Mouse (Mus musculus): Measurements from ENCODE around the gene Fkbp1b.
A peak's percentile ranks its signal among the peaks of the same experiment; 100 is the strongest.
"Not testable (repeated sequence)": the region's sequence is repeated elsewhere in the genome, so short reads cannot be mapped to it uniquely, and the experiment has no call there.

Fkbp1b gene

DNA sequence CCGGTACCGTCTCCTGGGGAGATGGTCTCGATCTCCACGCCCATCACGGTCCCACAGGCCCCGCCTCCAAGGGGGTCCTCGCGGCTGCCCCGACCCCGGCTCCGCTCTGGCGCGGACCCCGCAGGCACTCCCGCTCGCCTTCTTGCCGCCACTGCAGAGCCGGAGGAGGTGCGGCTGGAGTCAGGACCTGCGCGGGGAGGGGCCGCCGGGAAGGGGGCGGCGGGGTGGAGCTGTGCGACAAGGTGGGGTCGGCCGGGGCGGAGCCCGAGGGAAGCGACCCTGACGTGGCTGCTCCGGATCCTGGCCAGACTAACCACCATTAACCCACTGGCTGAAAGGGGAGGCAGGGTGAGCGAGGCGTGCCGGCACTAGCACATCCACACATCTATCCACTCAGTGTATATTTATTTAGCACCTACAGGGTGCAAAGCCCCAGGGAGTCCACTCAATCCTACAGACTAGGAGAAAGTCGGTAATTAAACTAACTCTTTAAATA is at the start of gene Fkbp1b:
TSS of gene Fkbp1b (minus strand) at position 200 of the 496 bp plus-strand sequence.
- DNase-seq (ENCODE audit: low read depth, low spot score), result peak; percentile 90

DNA sequence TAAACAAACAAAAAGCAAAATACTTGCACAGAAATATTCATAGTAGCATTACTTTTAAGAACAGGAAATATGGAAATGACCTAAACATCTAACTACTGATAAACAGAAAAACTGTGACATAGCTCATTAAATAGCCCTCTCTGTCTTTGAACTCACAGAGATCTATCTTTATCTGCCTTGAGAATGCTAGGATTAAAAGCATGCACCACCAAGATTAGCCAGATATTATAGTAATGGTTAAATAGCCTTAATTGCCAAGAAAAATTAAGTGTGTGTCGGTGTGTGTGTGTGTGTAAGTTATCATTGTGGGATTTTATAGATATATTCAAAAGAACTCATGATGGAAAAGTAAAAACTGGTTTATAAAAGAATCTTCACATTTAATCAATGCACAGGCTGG is 48.5 kb upstream of the Fkbp1b start:
- DNase-seq (ENCODE audit: low read depth, low spot score), result no peak

DNA sequence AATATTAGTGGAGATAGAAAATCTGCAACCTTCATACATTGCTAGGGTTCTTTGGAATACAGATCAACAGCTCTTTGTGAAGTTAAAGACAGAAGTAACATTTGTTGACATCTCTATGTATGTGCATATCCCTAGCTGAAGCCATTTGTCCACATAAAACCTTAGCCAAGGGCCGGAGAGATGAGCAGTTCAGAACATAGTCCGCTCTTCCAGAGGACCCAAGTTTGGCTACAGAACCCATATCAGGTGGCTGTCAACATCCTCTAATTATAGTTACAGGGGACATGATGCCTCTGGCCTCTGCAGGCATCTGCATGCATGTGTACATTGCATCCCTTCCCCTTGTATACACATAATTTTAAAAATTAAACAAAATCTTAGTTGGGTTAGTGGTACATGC is 47.9 kb upstream of the Fkbp1b start:
- DNase-seq (ENCODE audit: low read depth, low spot score), result no peak

DNA sequence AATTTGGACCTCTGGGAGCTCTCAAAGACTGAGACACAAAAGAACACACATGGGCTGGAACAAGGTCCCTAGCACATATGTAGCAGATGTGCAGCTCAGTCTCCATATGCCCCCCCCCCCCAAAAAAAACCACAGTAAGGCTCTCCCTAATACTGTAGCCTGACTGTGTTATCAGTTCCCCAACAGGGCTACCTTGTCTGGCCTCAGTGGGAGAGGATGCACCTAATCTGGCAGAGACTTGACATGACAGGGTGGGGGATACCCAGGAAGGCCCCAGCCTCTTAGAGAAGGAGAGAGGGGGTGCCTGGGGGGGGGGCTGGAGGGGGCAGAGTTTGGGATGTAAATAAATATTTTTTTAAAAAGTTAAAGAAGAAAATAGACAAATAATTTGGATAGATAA is 47.3 kb upstream of the Fkbp1b start:
- DNase-seq (ENCODE audit: low read depth, low spot score), result no peak

DNA sequence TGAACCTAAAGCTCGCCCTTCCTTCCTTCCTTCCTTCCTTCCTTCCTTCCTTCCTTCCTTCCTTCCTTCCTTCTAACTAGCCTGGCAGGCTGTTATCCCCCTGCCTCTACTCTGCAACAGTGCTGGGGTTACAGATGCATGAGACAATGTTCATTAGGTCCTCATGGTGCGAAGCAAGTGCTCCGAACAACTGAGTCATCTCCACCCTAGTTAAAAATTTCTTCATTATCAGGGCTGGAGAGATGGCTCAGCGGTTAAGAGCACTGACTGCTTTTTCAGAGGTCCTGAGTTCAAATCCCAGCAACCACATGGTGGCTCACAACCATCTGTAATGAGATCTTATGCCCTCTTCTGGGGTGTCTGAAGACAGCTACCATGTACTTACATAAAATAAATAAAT is 45.2 kb upstream of the Fkbp1b start:
- not testable (repeated sequence) for DNase-seq (ENCODE audit: low read depth, low spot score)

DNA sequence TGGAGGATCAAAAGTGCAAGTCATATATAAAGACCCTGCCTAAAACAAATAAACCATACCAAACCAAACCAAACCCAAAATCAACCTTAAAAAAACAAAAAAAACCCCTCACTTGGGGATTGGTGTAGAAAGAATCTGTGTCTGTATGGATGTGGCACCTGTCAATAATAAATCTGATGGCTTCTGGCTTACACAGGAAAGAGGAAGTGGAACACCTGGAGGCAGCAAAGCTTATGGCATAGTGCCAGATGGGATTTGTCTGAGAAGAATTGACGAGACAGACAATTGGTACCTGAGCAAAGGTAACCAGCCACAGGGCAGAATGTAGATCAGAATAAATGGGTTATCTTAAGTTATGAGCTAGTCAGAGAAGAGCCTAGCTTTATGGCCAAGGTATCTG is 43.7 kb upstream of the Fkbp1b start:
- DNase-seq (ENCODE audit: low read depth, low spot score), result no peak

DNA sequence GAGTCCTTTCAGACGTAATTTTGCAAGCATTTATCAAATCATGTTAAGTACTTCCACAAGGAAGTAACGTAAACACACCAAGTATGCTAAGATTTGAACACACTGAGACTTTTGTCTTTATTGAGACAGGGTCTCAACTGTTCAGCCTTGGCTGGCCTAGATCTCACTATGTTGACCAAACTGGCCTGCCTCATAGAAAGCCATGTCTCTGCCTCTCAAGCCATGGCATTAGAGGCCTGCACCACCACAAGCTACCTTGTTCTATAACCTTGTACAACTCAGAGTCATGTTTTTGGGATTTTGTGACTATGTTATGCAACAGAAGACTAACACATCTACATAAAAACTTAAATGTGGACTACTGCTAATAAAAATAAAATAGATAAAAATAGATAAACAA is 40.7 kb upstream of the Fkbp1b start:
- no peak for DNase-seq (ENCODE audit: low read depth, low spot score)

DNA sequence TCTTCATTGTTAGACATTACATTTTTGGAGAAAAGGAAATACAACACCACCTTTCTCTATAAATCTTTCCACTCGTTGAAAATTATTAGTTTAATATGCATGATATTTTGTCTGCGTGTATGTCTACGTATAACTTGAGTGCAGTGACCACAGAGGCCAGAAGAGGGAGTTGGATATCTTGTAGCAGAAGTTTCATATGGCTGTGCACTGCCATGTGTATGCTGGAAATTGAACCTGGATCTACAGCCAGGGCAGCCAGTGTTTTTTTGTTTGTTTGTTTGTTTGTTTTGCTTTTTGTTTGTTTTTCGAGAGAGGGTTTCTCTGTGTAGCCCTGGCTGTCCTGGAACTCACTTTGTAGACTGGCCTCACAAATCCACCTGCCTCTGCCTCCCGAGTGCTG is 37.7 kb upstream of the Fkbp1b start:
- peak; percentile 67 for DNase-seq (ENCODE audit: low read depth, low spot score)

DNA sequence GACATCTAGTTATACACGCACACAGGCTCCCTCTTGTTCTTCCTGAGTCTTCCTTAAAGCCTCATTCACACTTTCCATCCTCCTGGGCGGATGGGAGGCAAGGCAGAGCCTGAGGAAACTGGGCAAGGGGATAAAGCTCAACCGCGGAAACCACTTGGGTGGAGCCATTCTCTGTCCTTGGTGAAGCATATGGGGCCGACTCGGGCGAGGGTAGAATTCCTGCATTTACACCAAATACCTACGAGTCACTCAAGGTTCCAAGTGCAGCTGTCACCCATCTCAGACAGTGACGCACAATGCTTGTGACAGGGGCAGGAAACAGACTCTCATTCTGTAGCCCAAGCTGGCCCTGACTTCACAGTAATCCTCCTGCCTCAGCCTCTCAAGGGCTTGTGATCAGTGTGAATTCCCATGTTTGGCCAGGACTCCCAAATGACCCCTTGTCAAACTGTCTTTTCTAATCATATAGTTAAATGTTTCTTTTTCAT is 36.9 kb upstream of the Fkbp1b start:
- DNase-seq (ENCODE audit: low read depth, low spot score), result peak; percentile 84

DNA sequence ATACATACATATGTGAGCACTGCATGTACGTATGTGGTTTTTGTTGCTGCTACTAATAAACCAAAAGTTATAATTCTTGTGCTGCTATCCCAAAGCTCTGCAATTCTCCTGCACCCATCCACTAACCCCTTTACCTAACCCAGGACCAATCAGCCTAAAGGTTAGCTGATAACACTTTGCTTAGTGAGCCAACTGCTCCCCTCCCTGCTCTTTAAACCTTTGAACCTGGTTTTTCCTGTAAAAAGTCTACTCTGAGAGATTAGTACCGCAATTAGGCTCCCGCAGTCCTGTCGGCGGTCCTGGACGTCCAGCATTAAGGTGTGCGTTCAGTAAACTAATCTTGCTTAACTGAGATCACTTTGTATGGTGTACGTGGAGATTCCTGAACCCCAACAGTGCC is 34.2 kb upstream of the Fkbp1b start:
- no peak for DNase-seq (ENCODE audit: low read depth, low spot score)

DNA sequence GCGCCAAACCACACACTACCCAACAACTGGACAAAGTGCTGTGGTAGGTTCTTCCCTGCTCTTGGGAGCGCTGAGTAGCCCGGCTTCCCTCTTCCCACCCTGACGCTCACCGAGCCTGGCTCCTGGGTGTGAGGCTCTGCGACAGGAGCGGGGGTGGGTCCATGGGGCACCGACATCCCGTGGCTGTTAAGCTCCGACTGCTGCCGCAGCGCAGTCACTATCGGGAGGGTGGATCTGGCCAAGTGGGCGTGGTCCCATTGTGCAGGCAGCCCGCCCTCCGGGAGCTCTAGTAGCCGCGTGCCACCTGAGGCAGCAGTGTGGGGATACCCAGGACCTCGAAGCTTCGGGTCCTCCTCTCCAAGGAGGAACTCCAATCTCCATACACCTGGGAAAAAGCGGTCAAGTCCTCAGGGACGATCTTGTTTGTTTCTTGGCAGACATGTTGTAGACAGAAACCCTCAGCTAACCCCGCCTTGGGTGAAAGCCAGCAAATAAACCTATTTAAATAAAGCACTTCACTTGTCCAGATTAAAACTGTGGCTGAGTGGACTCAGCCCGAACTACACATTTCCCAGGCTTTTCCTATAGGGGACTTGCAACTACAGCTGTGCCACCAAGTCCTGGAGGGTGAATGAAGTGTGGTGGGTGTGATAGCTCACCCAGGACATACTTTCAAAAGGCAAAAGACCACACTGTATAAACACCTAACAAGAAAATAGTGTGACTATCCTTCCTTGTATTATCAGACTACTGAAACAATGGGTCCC is 33.0 kb upstream of the Fkbp1b start, which contains the start of gene Mfsd2b:
TSS of gene Mfsd2b (minus strand) at position 199 of the 767 bp plus-strand sequence.
- peak; percentile 94 for DNase-seq (ENCODE audit: low read depth, low spot score)

DNA sequence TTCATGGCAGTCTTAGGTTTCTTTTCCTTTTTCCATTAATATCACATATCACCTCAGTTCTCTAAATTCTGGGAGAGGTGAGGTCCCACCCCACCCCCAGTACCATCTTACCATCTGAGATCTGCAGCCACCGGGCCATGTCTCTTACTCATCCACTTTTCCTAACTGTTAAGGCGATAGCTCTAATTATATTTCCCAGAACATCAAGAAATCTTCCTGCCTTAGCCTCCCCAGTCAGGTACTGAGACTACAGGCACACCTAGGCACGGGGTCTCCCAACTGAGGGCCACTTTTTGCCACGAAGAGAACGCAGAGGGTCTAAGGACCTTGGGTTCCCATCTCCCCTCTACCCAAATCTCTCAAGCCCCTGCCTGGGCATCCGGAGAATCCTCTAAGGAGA is 32.1 kb upstream of the Fkbp1b start:
- no peak for DNase-seq (ENCODE audit: low read depth, low spot score)

DNA sequence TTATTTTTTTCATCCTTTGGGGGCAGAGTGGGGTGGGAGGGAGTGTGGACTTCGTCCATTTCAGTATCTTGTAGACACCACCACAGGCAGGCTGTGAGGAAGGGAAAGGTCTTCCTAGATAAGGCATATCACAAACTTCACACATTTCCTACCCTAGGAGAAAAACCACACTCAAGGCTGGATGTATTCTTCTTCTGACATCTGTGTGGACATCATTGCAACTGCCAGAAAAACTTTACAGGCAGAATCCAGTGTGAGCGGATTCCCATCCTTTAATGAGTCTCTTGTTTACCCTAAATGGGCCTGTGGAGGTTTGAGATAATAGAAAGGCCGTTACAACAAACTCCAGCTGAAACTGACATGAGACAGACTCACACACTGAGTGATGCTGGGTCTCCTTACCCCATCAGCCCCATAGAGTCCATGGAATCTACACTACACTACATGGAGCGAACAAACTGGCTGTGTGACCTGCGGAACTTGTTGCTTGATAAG is 31.6 kb upstream of the Fkbp1b start:
- DNase-seq (ENCODE audit: low read depth, low spot score), result no peak

DNA sequence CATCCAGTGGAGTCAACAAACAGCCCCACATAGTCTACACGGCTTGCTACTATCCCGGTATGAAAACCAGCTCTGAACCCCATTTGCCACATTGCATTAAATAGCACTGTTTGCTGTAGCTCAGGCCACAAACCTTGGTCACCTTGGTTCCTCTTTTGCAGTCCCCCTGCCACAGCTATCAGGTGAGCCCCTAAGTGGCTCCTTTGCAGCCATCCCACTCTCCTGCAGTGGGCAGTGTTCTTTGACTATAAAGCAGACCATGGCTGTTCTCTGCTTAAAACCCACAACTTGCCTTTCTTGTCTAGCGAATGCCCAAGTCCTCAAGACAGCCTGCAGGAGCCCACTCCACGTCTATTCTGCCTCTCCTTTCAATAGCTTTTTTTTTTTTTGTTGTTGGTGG is 30.9 kb upstream of the Fkbp1b start:
- no peak for DNase-seq (ENCODE audit: low read depth, low spot score)

DNA sequence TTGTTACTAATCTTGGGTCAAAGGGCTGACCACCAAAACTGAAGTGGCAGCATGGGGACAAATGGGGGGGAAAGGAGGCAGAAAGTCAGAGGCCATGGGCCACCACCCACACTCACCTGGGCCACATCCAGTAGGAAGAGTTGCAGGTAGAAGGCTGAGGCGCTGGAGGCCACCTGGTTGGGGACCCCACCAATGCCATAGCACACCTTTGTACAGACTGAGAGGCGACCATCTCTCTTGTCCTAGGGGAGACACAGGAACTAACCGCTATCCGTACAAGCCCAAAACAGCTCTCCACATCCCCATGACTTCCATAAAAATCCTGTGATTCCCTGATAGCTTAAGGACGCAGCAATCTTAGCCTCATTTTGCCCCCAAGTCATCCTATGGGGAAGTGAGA is 29.9 kb upstream of the Fkbp1b start:
- DNase-seq (ENCODE audit: low read depth, low spot score), result no peak

DNA sequence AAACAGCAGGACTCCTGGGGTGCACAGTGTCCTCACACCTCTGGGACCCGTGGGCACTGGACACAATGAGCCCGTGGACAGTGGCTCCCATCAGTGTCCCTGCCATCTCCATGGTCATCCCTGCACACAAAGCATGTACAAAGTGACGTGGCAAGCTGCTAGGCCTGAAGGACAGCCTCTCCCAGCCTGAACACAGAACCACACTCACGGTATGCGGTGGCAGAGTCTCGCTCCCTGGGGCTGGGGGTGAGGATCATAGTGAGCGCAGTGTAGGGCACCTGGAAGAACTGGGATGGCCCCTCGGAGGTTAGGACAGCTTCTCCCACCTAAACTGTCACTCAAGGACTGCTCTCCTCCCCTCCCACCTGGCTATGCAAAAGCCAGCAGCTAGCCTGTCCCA is 27.5 kb upstream of the Fkbp1b start:
- no peak for DNase-seq (ENCODE audit: low read depth, low spot score)

DNA sequence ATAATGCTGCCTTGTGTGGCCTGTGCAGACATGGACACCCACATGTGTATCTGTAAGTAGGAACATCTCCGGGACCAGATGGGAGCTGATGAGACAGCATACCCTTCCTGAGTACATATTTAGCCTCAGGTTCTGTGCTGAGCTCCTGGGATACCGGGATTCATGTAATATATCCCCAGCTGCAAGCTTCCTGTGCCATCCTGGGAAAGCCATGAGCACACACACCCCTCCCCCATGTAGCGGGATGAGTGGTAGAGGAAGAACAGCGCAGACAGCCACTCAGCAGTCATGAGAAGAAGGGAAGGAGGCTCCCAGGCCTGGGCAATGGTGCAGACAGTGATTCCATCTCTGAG is 22.9 kb upstream of the Fkbp1b start:
- no peak for DNase-seq (ENCODE audit: low read depth, low spot score)

DNA sequence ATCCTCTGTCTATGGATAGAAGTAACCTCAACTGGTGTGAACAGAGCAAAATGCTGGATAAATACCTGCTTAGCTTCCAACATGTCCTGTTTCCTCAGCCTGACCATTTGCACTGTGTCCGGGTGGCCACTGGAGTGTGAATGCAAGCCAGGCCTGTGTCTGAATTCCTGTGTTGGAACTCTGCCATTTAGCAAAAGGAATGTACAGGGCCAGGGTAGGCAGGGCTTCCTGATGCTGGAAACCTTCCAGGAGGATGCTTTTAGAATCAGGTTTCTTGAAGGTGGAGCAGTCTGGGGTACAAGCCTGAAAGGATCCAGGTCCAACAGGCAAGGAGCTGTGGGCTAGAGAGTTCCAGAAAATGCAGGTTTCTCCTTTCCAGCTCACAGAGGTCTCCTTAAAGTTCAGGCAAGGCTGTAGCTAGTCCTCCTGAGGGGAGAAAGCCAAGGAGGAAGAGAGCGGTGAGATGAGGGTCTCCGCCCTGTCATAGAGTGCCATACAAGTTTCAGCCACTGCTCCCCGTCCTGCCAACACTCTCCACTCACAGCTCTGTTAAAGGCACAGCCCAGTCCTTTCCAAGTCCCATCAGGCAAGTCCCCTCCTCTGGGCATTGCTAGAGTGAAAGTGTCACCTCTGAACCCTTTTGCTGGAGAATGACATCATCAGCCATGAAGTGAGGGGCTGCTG is 22.4 kb upstream of the Fkbp1b start:
- DNase-seq (ENCODE audit: low read depth, low spot score), result no peak

DNA sequence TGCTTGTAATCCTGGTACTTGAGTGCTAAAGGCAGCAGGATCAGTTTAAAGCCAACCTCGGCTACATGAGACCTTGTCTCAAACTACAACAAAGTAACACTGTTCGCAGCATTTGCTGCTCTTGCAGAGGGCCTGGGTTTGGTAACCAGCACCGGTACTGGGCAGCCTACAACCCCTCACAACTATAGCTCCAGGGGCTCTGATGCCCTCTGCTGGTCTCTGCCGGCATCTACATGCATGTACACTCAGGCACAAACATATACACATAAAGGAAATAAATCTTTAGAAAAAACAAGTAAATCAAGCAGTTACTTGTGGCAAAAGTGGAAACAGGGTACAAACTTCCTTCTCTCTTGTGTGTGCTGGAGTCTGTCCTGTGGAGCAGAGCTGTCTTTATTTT is 21.3 kb upstream of the Fkbp1b start:
- DNase-seq (ENCODE audit: low read depth, low spot score), result peak; percentile 72

DNA sequence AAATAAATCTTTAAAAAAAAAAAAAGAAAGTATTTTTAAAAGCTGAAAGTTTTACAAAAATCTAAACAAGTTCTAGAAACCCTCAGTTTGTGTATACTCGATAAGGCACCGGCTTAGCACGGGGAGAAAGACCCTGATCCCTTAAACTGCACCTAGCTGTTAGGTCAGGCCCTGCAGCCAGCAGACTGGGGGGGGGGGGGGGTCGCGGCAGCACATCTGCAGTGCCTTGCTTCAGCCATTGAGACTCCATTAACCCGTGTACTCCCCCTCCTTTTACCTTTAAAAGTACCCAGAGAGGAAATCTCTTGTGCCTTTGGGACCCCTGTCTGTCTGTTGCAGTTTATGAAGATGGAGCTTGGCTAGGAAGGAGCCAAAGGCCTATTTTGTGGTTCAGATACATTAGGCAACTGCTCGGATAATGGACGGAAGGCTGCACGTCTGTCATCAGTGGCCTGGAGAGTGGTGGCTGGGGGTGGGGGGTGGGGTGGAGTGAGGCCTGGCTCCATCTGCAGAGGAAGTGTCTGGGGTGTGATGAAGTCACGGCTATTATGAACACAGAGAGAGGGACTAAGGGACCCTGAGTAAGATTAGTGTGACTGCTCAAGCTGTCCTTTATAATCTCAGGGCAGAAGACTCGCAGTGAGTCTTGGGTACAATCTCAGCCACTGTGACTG is 18.0 kb upstream of the Fkbp1b start:
- no peak for DNase-seq (ENCODE audit: low read depth, low spot score)

DNA sequence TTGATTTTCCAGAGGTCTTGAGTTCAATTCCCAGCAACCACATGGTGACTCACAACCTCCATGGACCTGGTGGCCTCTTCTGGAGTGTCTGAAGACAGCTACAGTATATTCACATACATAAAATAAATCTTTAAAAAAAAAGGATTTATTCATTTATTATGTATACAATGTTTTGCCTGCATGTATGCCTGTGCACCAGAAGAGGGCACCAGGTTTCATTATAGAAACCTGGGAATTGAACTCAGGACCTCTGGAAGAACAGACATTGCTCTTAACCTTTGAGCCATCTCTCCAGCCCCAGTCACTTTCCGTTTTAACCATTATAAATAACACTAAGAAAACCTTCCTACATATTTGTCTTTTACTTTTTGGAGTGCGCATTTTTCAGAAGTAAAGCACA is 15.4 kb upstream of the Fkbp1b start:
- no peak for DNase-seq (ENCODE audit: low read depth, low spot score)

DNA sequence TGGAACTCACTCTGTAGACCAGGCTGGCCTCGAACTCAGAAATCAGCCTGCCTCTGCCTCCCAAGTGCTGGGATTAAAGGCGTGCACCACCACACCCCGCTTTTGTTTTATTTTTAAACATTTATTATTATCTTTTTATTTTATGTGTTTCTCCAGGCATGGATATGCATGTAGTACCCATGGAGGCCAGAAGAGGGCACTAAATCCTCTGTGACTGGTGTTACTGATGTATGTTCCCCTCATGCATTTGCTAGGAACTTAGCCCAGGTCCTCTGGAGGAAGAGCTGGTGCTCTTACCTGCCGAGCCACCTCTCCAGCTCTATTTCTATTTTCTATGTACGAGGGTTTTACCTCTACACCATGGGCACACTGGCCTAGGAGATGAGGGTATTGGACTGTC is 14.8 kb upstream of the Fkbp1b start:
- peak; percentile 77 for DNase-seq (ENCODE audit: low read depth, low spot score)

Data from ZHBTc4 (cell line).